Comparison of ENCODE assay signal across 22 mouse cellular contexts in genomic region chr5:131916791-131917403, GRCm38 (mm10).
DNase-seq lines count a peak whose midpoint lies in the region; ATAC-seq and TF ChIP-seq lines count a peak whose summit lies in the region.
"Had no signal": no experiment of that assay in that cellular context is flagged by ENCODE, and none has a peak within 500 bp of the region (broad histone marks: within the 10 kb centered on the region; RNA-seq: fewer than 3 reads in every experiment).

No protein-coding gene starts in this region.

- DNase-seq in adrenal gland, adult (ENCODE audit: inconsistent age in 2 of 2, low spot score in 1 of 2), result peak; percentile 18 to 85
- DNase-seq in adrenal gland, adult 18-20 months (ENCODE audit: low spot score in 2 of 2), result no peak
- peak; percentile 14 for DNase-seq in adrenal gland, postnatal 10 days
- peak; percentile 28 for DNase-seq in hindbrain, postnatal 0 days (ENCODE audit: low spot score)
- no peak for DNase-seq in embryo, embryonic 10 days (ENCODE audit: low spot score)
- DNase-seq: cerebellum, adult 18-20 months; cerebellum, postnatal 36 days; gastrocnemius, postnatal 25 days; heart, postnatal 14 days; kidney, postnatal 10 days; left cerebral cortex, postnatal 4 days; lung, embryonic 14.5 days; right cerebral cortex, adult 18-20 months had no signal

- no peak overlapping the region for H3K27ac ChIP-seq in kidney, embryonic 15.5 days
- no peak overlapping the region for H3K27ac ChIP-seq in kidney, embryonic 16.5 days (ENCODE audit: low read length)
- no peak overlapping the region for H3K27ac ChIP-seq in hindbrain, postnatal 0 days
- no peak overlapping the region for H3K27ac ChIP-seq in liver, embryonic 12.5 days
- H3K27ac ChIP-seq: embryonic facial prominence, embryonic 10.5 days; heart, embryonic 10.5 days; layer of hippocampus, adult 2 months; macrophage had no signal

- 0 out of 2 replicates have a peak, but pooled peaks have one; percentile 22 for ATAC-seq in kidney, embryonic 15.5 days (replicated peaks; ENCODE audit: low FRiP score)
- no peak for ATAC-seq in kidney, embryonic 16.5 days (ENCODE audit: low FRiP score, low TSS enrichment)
- no peak for ATAC-seq in hindbrain, postnatal 0 days
- no peak for ATAC-seq in liver, embryonic 12.5 days
- ATAC-seq: inflammation-experienced regulatory T-cells, adult 6 months had no signal

- no peak overlapping the region for H3K9ac ChIP-seq in kidney, embryonic 15.5 days
- H3K9ac ChIP-seq in kidney, embryonic 16.5 days (replicated peaks; ENCODE audit: low read length), result no peak overlapping the region
- no peak overlapping the region for H3K9ac ChIP-seq in hindbrain, postnatal 0 days (replicated peaks; ENCODE audit: low read length)
- no peak overlapping the region for H3K9ac ChIP-seq in liver, embryonic 12.5 days
- H3K9ac ChIP-seq: lung, embryonic 14.5 days had no signal

- H3K36me3 ChIP-seq in kidney, embryonic 15.5 days, result no peaks in the 10 kb centered on the region
- no peaks in the 10 kb centered on the region for H3K36me3 ChIP-seq in kidney, embryonic 16.5 days (ENCODE audit: insufficient read depth, low read length)
- H3K36me3 ChIP-seq in hindbrain, postnatal 0 days (ENCODE audit: insufficient read depth, low read length), result no peaks in the 10 kb centered on the region
- H3K36me3 ChIP-seq in liver, embryonic 12.5 days, result no peaks in the 10 kb centered on the region
- H3K36me3 ChIP-seq: embryonic facial prominence, embryonic 10.5 days; heart, embryonic 10.5 days had no signal

- TF ChIP-seq CTCF in hindbrain, postnatal 0 days (IDR thresholded peaks at IDR 0.05; ENCODE audit: low read depth), result no peak

- H3K9me3 ChIP-seq in kidney, embryonic 15.5 days (replicated peaks), result no peaks in the 10 kb centered on the region
- no peaks in the 10 kb centered on the region for H3K9me3 ChIP-seq in kidney, embryonic 16.5 days (ENCODE audit: low read length)
- no peaks in the 10 kb centered on the region for H3K9me3 ChIP-seq in hindbrain, postnatal 0 days (ENCODE audit: low read length)
- no peaks in the 10 kb centered on the region for H3K9me3 ChIP-seq in liver, embryonic 12.5 days (replicated peaks)
- H3K9me3 ChIP-seq: embryonic facial prominence, embryonic 10.5 days; heart, embryonic 10.5 days had no signal

- no peak overlapping the region for H3K4me2 ChIP-seq in kidney, embryonic 15.5 days
- no peak overlapping the region for H3K4me2 ChIP-seq in kidney, embryonic 16.5 days (replicated peaks; ENCODE audit: low read depth, low read length)
- H3K4me2 ChIP-seq in hindbrain, postnatal 0 days (ENCODE audit: low read depth, low read length), result no peak overlapping the region
- no peak overlapping the region for H3K4me2 ChIP-seq in liver, embryonic 12.5 days
- H3K4me2 ChIP-seq: lung, embryonic 14.5 days had no signal

- H3K4me3 ChIP-seq in kidney, embryonic 15.5 days (replicated peaks), result no peak overlapping the region
- no peak overlapping the region for H3K4me3 ChIP-seq in kidney, embryonic 16.5 days (ENCODE audit: low read length)
- no peak overlapping the region for H3K4me3 ChIP-seq in hindbrain, postnatal 0 days (ENCODE audit: low read length)
- no peak overlapping the region for H3K4me3 ChIP-seq in liver, embryonic 12.5 days
- H3K4me3 ChIP-seq: embryonic facial prominence, embryonic 10.5 days; erythroblast, embryonic 14.5 days; heart, embryonic 10.5 days; layer of hippocampus, adult 2 months had no signal

- 0 out of 2 replicates have a peak, but pooled peaks cover 2% of the 10 kb centered on the region for H3K27me3 ChIP-seq in kidney, embryonic 15.5 days
- H3K27me3 ChIP-seq in kidney, embryonic 16.5 days (ENCODE audit: insufficient read depth, low read length), result 0 out of 2 replicates have a peak, but pooled peaks cover 2% of the 10 kb centered on the region
- no peaks in the 10 kb centered on the region for H3K27me3 ChIP-seq in hindbrain, postnatal 0 days (ENCODE audit: insufficient read depth, low read length)
- H3K27me3 ChIP-seq in liver, embryonic 12.5 days (replicated peaks), result no peaks in the 10 kb centered on the region

- 0 out of 2 replicates have a peak, but pooled peaks cover 7% of the 10 kb centered on the region for H3K4me1 ChIP-seq in kidney, embryonic 15.5 days
- H3K4me1 ChIP-seq in kidney, embryonic 16.5 days (ENCODE audit: insufficient read depth, low read length), result no peaks in the 10 kb centered on the region; the same call in 1 of the 2 replicates
- H3K4me1 ChIP-seq in hindbrain, postnatal 0 days (ENCODE audit: insufficient read depth, low read length), result peaks cover 16% of the 10 kb centered on the region; the same call in 1 of the 2 replicates
- H3K4me1 ChIP-seq in liver, embryonic 12.5 days, result no peaks in the 10 kb centered on the region

- 25% methylated on average over 12 of the region's 12 CpGs for WGBS in kidney, embryonic 15.5 days
- WGBS in kidney, embryonic 16.5 days, result 22% methylated on average over 12 of the region's 12 CpGs
- WGBS in hindbrain, postnatal 0 days, result 55% methylated on average over 12 of the region's 12 CpGs
- whole genome bisulfite sequencing in liver, embryonic 12.5 days (ENCODE audit: insufficient replicate concordance), result 63% methylated on average over 12 of the region's 12 CpGs

Comparison
In these comparisons a context has a peak if more than half of its experiments do, and no peak if none do; other contexts are left out.
1. DNase-seq: peak in adrenal gland, adult (2 of 2), adrenal gland, postnatal 10 days (single experiment) and hindbrain, postnatal 0 days (single experiment); none in adrenal gland, adult 18-20 months (0 of 2) and embryo, embryonic 10 days (single experiment).